Mouse (Mus musculus): ENCODE measurements around the gene Gm20683. TPM values are rescaled to one million over a fixed set of nuclear protein-coding genes. Genes with fewer than 3 reads are reported as not detected.

Gm20683 gene
- polyA plus RNA-seq, 1 experiment from 2014 or later, result 3.9 TPM

GRCm38 (mm10) chr17:25828712-25829557 lies 12.6 kb downstream of the Gm20683 start, which contains the start of gene Jmjd8:
TSS of gene Jmjd8 (plus strand) at chr17:25828867.
- Histone ChIP-seq H3K9ac (peak within 1 kb of the TSS; percentile 79), H3K9me3 (replicated peaks) (no peaks in the 10 kb centered on the region), H3K4me3 (peak within 1 kb of the TSS; percentile 61), H3K36me3 (peaks cover 51% of the 10 kb centered on the region), H3K4me1 (peaks cover 79% of the 10 kb centered on the region), H3K4me2 (replicated peaks) (peak within 1 kb of the TSS; percentile 92), H3K27ac (peak within 1 kb of the TSS; percentile 91), H3K27me3 (no peaks in the 10 kb centered on the region)
- under 1% methylated on average over 32 of the region's 32 CpGs for WGBS
- peak; percentile 48 for ATAC-seq (ENCODE audit: low FRiP score)

- H3K27me3 ChIP-seq, result no peaks in the 10 kb centered on the region
- H3K4me3 ChIP-seq, result peak overlapping the region; percentile 61
- peaks cover 74% of the 10 kb centered on the region for H3K4me1 ChIP-seq
- 85% methylated on average over 8 of the region's 8 CpGs for WGBS
- peak overlapping the region; percentile 92 for H3K4me2 ChIP-seq (replicated peaks)
- no peaks in the 10 kb centered on the region for H3K9me3 ChIP-seq (replicated peaks)
- ATAC-seq (ENCODE audit: low FRiP score), result no peak
- H3K27ac ChIP-seq, result peak overlapping the region; percentile 91
- peak overlapping the region; percentile 79 for H3K9ac ChIP-seq
- H3K36me3 ChIP-seq, result peaks cover 51% of the 10 kb centered on the region
Observed at GRCm38 (mm10) chr17:25828223-25828594, 13.4 kb downstream of the Gm20683 start.

- Histone ChIP-seq H3K4me1 (peaks cover 77% of the 10 kb centered on the region), H3K4me2 (replicated peaks) (peak overlapping the region; percentile 92; the same call in 1 of the 2 replicates), H3K36me3 (peaks cover 51% of the 10 kb centered on the region), H3K27ac (no peak overlapping the region), H3K27me3 (no peaks in the 10 kb centered on the region), H3K9ac (peak overlapping the region; percentile 79), H3K9me3 (replicated peaks) (no peaks in the 10 kb centered on the region), H3K4me3 (peak overlapping the region; percentile 61)
- WGBS, result 85% methylated on average over 22 of the region's 22 CpGs
- no peak for ATAC-seq (ENCODE audit: low FRiP score)
Observed at GRCm38 (mm10) chr17:25827546-25828222, 13.9 kb downstream of the Gm20683 start.

DNA sequence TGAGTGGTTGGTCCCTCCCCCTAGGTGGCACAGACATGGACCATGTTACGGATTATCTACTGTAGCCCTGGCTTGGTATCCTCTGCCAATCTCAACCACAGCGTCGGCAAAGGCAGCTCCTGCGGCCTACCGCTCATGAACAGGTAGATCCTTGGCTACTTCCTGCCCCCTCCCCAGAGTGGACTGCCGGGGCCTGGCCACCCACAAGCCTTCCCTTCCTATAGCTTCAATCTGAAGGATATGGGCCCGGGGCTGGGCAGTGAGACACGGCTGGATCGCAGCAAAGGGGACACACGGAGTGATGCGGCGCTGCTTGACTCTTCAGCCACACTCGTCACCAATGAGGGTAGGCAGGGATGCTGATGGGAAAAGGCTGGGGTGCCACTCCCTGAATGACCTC lies 14.6 kb downstream of the Gm20683 start:
- Histone ChIP-seq H3K9me3 (replicated peaks) (no peaks in the 10 kb centered on the region), H3K4me1 (peaks cover 75% of the 10 kb centered on the region), H3K9ac (no peak overlapping the region), H3K36me3 (peaks cover 51% of the 10 kb centered on the region), H3K27ac (no peak overlapping the region), H3K4me3 (no peak overlapping the region), H3K4me2 (replicated peaks) (no peak overlapping the region), H3K27me3 (no peaks in the 10 kb centered on the region)
- no peak for ATAC-seq (ENCODE audit: low FRiP score)
- WGBS, result 95% methylated on average over 13 of the region's 13 CpGs

DNA sequence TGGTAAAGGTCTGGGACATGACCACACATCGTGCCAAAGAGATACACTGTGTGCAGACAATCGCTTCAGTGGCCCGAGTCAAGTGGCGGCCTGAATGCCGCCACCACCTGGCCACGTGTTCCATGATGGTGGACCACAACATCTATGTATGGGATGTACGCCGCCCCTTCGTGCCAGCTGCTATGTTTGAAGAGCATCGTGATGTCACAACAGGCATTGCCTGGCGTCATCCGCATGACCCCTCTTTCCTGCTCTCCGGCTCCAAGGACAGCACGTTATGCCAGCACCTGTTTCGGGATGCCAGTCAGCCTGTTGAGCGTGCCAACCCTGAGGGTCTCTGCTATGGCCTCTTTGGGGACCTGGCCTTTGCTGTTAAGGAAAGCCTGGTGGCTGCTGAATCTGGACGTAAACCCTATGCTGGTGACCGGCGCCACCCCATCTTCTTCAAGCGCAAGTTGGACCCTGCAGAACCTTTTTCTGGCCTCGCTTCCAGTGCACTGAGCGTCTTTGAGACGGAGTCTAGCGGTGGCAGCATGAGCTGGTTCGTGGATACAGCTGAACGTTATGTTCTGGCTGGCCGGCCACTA lies 15.5 kb downstream of the Gm20683 start:
- H3K36me3 ChIP-seq, result peaks cover 44% of the 10 kb centered on the region
- no peak overlapping the region for H3K27ac ChIP-seq
- H3K4me1 ChIP-seq, result peaks cover 65% of the 10 kb centered on the region
- no peak overlapping the region for H3K4me2 ChIP-seq (replicated peaks)
- H3K9ac ChIP-seq, result no peak overlapping the region
- H3K4me3 ChIP-seq, result no peak overlapping the region
- H3K9me3 ChIP-seq (replicated peaks), result no peaks in the 10 kb centered on the region
- no peaks in the 10 kb centered on the region for H3K27me3 ChIP-seq
- ATAC-seq (ENCODE audit: low FRiP score), result no peak
- WGBS, result 95% methylated on average over 27 of the region's 27 CpGs

GRCm38 (mm10) chr17:25825311-25825710 lies 16.3 kb downstream of the Gm20683 start:
- H3K4me2 ChIP-seq (replicated peaks), result peak overlapping the region; percentile 74; the same call in 1 of the 2 replicates
- H3K36me3 ChIP-seq, result peaks cover 37% of the 10 kb centered on the region
- no peak overlapping the region for H3K4me3 ChIP-seq
- no peak overlapping the region for H3K9ac ChIP-seq
- H3K27me3 ChIP-seq, result peaks cover 6% of the 10 kb centered on the region
- H3K4me1 ChIP-seq, result peaks cover 58% of the 10 kb centered on the region
- 89% methylated on average over 6 of the region's 6 CpGs for WGBS
- ATAC-seq (ENCODE audit: low FRiP score), result no peak
- no peaks in the 10 kb centered on the region for H3K9me3 ChIP-seq (replicated peaks)
- no peak overlapping the region for H3K27ac ChIP-seq

DNA sequence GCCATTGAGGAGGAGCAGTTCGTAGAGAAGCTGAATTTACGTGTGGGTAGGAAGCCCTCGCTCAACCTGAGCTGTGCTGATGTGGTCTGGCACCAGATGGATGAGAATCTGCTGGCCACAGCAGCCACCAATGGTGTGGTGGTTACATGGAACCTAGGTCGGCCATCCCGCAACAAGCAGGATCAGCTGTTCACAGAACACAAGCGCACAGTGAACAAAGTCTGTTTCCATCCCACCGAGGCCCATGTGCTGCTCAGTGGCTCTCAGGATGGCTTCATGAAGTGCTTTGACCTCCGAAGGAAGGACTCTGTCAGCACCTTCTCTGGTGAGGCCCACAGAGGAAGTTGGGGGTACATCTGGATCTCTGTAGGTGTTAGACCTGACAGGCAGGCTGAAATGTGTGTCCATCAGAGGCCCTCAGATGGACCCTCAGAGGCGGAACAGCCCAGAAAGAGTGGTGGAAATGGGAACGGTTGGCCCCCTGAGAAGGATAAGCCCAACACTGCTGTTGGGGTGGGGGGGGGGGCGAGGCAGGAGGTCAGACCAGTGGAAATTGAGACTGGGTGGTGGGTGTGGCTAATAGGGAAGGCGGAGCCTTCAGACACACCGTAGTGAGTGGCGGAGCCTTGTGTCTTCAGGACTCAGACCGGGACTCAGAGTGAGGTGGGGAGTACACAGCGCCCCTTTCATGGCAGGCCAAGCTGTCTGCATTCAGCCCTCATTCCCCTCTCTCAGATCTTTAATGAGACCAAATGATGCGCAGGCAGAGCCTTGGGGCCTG lies 17.0 kb downstream of the Gm20683 start:
- Histone ChIP-seq H3K27me3 (peaks cover 13% of the 10 kb centered on the region), H3K9ac (peak overlapping the region; percentile 80), H3K9me3 (replicated peaks) (no peaks in the 10 kb centered on the region), H3K27ac (no peak overlapping the region), H3K36me3 (peaks cover 32% of the 10 kb centered on the region), H3K4me2 (replicated peaks) (peak overlapping the region; percentile 74), H3K4me1 (peaks cover 50% of the 10 kb centered on the region), H3K4me3 (peak overlapping the region; percentile 55)
- no peak for ATAC-seq (ENCODE audit: low FRiP score)
- 72% methylated on average over 17 of the region's 17 CpGs for WGBS

- H3K9ac ChIP-seq, result peak within 1 kb of the TSS; percentile 80
- peaks cover 49% of the 10 kb centered on the region for H3K4me1 ChIP-seq
- under 1% methylated on average over 18 of the region's 18 CpGs for WGBS
- peak within 1 kb of the TSS; percentile 70; the same call in 1 of the 2 replicates for H3K27ac ChIP-seq
- peak; percentile 51 for ATAC-seq (ENCODE audit: low FRiP score)
- peaks cover 36% of the 10 kb centered on the region for H3K36me3 ChIP-seq
- peak within 1 kb of the TSS; percentile 55 for H3K4me3 ChIP-seq
- H3K27me3 ChIP-seq, result peaks cover 24% of the 10 kb centered on the region
- H3K4me2 ChIP-seq (replicated peaks), result peak within 1 kb of the TSS; percentile 74
- H3K9me3 ChIP-seq (replicated peaks), result no peaks in the 10 kb centered on the region
Observed at GRCm38 (mm10) chr17:25823452-25823851, 18.1 kb downstream of the Gm20683 start, which contains the start of gene Wdr24. TSS of gene Wdr24 (plus strand) at chr17:25823627.

- H3K27me3 ChIP-seq, result peaks cover 45% of the 10 kb centered on the region
- peaks cover 10% of the 10 kb centered on the region for H3K4me1 ChIP-seq
- peak overlapping the region; percentile 38 for H3K9ac ChIP-seq
- peaks cover 21% of the 10 kb centered on the region for H3K36me3 ChIP-seq
- H3K4me3 ChIP-seq, result peak overlapping the region; percentile 4; the same call in 1 of the 2 replicates
- H3K27ac ChIP-seq, result no peak overlapping the region
- WGBS, result 8% methylated on average over 46 of the region's 46 CpGs
- ATAC-seq (ENCODE audit: low FRiP score), result 0 out of 2 replicates have a peak, but pooled peaks have one; percentile 29
- no peaks in the 10 kb centered on the region for H3K9me3 ChIP-seq (replicated peaks)
- peak overlapping the region; percentile 25 for H3K4me2 ChIP-seq (replicated peaks)
Observed at GRCm38 (mm10) chr17:25818851-25819780, 22.4 kb downstream of the Gm20683 start.

DNA sequence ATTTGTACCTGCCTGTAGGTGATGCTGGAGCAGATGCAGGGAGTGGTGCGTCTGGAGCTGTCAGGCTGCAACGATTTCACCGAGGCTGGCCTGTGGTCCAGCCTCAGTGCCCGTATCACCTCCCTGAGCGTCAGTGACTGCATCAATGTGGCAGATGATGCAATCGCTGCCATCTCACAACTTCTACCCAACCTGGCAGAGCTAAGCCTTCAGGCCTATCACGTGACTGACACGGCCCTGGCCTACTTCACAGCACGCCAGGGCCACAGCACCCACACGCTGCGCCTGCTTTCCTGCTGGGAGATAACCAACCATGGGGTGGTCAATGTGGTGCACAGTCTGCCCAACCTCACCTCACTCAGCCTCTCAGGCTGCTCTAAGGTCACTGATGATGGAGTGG lies 23.9 kb downstream of the Gm20683 start:
- Histone ChIP-seq H3K9me3 (replicated peaks) (no peaks in the 10 kb centered on the region), H3K9ac (no peak overlapping the region), H3K4me3 (no peak overlapping the region), H3K36me3 (peaks cover 21% of the 10 kb centered on the region), H3K4me2 (replicated peaks) (no peak overlapping the region), H3K27me3 (peaks cover 45% of the 10 kb centered on the region), H3K4me1 (peaks cover 14% of the 10 kb centered on the region), H3K27ac (no peak overlapping the region)
- no peak for ATAC-seq (ENCODE audit: low FRiP score)
- WGBS, result 85% methylated on average over 11 of the region's 11 CpGs

- no peak for ATAC-seq (ENCODE audit: low FRiP score)
- peak overlapping the region; percentile 36 for H3K4me2 ChIP-seq (replicated peaks)
- H3K4me3 ChIP-seq, result peak overlapping the region; percentile 9
- peak overlapping the region; percentile 24; the same call in 1 of the 2 replicates for H3K27ac ChIP-seq
- 3% methylated on average over 20 of the region's 20 CpGs for WGBS
- peaks cover 35% of the 10 kb centered on the region for H3K4me1 ChIP-seq
- peaks cover 13% of the 10 kb centered on the region for H3K36me3 ChIP-seq
- H3K9ac ChIP-seq, result peak overlapping the region; percentile 50
- H3K9me3 ChIP-seq (replicated peaks), result no peaks in the 10 kb centered on the region
- peaks cover 37% of the 10 kb centered on the region for H3K27me3 ChIP-seq
Observed at GRCm38 (mm10) chr17:25813471-25813870, 28.1 kb downstream of the Gm20683 start.

Data from hindbrain, embryonic 12.5 days (tissue).